Mouse (Mus musculus): ENCODE measurements around the gene Zcchc13. TPM values are rescaled to one million over a fixed set of nuclear protein-coding genes. Genes with fewer than 3 reads are reported as not detected.

Zcchc13 gene
- total and polyA plus RNA-seq, 3 experiments: not detected

DNA sequence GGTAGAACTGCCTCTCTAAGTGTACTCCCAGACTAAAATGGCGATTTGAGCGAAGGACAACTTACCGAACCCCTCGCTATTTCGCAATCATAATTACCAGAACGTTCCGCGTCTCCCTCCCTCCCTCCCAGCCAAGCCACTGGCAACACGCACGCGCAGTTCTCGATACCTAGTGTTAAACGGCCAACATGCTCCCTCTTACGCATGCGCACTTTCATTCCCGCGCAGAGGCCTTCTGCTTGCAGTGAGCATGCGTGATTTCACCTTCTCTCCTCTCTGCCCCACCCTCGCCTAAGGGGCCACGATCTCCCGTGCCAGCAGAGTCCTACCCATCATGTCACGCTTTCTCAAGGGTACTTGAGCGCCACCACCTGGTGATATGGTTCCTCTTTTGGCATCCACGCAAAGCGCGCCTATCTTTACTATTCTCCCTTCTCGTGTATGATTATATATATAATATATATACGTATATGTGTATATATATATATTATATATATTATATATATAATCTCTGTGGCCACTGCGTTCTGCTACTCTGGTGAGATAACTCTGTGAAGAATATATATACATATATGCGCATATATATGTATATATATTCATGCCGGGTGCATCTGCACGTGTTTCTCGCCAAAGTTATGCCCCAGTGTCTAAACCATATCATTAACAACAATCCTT, 8.0 kb upstream of the Zcchc13 start (continued):
- TF ChIP-seq GATA1 (IDR thresholded peaks at IDR 0.05; ENCODE audit: low read depth, low read length) (no peak), SIN3A (IDR thresholded peaks at IDR 0.05; ENCODE audit: low read length) (peak; percentile 53; the same call in 1 of the 2 replicates), SMC3 (IDR thresholded peaks at IDR 0.05; ENCODE audit: low read depth, low read length) (peak; percentile 40), ZNF384 (IDR thresholded peaks at IDR 0.05; ENCODE audit: low read depth, low read length) (no peak)

DNA sequence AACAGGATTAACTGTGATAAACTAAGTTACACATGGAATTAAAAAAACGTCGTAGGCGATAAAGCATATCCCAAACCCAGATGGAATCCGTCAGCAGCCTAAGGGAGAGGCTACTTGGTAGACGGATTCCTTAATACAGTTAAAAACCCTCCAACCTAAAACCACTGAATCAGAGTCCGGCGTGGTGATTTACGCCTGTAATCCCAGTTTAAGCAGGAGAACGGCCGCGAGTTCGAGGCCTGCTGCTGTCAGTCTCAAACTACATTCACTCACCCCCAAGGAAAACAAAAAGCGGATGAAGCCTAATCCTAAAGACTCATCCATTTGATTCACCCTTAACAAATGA, 7.5 kb upstream of the Zcchc13 start:
- Histone ChIP-seq H3K4me3 (ENCODE audit: control insufficient read depth in 1 of 2, insufficient read depth in 1 of 2, low read depth in 2 of 2, low read length in 2 of 2) (peak overlapping the region; percentile 73 to 99), H3K9ac (ENCODE audit: control insufficient read depth, low read depth, low read length, poor library complexity, severe bottlenecking) (peak overlapping the region; percentile 98), H3K4me1 (ENCODE audit: control insufficient read depth in 1 of 2, insufficient read depth in 2 of 2, low read length in 2 of 2) (peaks cover 2 to 6% of the 10 kb centered on the region in 2 experiments; a peak in 3 of 4 replicates), H3K27me3 (ENCODE audit: control insufficient read depth in 1 of 2, insufficient read depth in 2 of 2, low read length in 2 of 2) (no peaks in the 10 kb centered on the region), H3K9me3 (replicated peaks; ENCODE audit: insufficient read depth, low read length) (no peaks in the 10 kb centered on the region), H3K79me2 (ENCODE audit: control insufficient read depth, insufficient read depth, low read length, poor library complexity) (peaks cover 15% of the 10 kb centered on the region), H3K36me3 (ENCODE audit: control insufficient read depth in 1 of 2, insufficient read depth in 2 of 2, low read length in 2 of 2) (peaks cover 0 to 12% of the 10 kb centered on the region in 2 experiments; a peak in 2 of 4 replicates), H3K27ac (ENCODE audit: control insufficient read depth, low read depth, low read length) (peak overlapping the region; percentile 89)
- TF ChIP-seq RCOR1 (IDR thresholded peaks at IDR 0.05; ENCODE audit: low read depth, low read length) (0 out of 2 replicates have a peak, but pooled peaks have one; percentile 36), UBTF (IDR thresholded peaks at IDR 0.05; ENCODE audit: borderline replicate concordance, insufficient read depth, low read depth, low read length) (no peak)
- peak; percentile 62 for DNase-seq (ENCODE audit: low read depth, low spot score)

DNA sequence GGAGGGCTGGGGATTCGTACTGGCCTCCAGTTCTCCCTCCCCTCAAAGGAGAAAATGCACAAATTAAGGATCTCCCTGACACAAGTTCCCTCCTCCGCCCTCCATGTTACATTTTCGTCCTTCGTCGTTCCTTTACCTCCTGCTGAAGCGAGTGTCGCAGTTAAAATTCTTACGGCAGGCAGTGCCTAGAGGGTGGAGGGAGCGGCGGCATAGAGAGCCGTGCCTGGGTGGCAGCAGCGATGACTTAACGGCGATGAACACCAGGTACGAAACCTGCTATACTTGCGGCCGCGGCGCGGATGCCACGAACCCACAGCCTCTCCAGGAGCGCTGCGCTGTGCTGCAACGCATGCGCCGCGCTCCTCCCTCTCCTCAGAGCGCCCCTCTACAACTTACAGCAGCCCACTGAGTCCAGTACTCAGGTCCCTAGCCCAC, 7.0 kb upstream of the Zcchc13 start:
- Histone ChIP-seq H3K4me3 (ENCODE audit: control insufficient read depth in 1 of 2, insufficient read depth in 1 of 2, low read depth in 2 of 2, low read length in 2 of 2) (peak overlapping the region; percentile 73 to 99), H3K4me1 (ENCODE audit: control insufficient read depth in 1 of 2, insufficient read depth in 2 of 2, low read length in 2 of 2) (peaks cover 1 to 2% of the 10 kb centered on the region in 2 experiments; a peak in 2 of 4 replicates), H3K79me2 (ENCODE audit: control insufficient read depth, insufficient read depth, low read length, poor library complexity) (peaks cover 10% of the 10 kb centered on the region), H3K27ac (ENCODE audit: control insufficient read depth, low read depth, low read length) (peak overlapping the region; percentile 89), H3K9ac (ENCODE audit: control insufficient read depth, low read depth, low read length, poor library complexity, severe bottlenecking) (peak overlapping the region; percentile 98), H3K36me3 (ENCODE audit: control insufficient read depth in 1 of 2, insufficient read depth in 2 of 2, low read length in 2 of 2) (peaks cover 0 to 7% of the 10 kb centered on the region in 2 experiments; a peak in 2 of 4 replicates), H3K9me3 (replicated peaks; ENCODE audit: insufficient read depth, low read length) (no peaks in the 10 kb centered on the region), H3K27me3 (ENCODE audit: control insufficient read depth in 1 of 2, insufficient read depth in 2 of 2, low read length in 2 of 2) (no peaks in the 10 kb centered on the region)
- DNase-seq (ENCODE audit: low read depth, low spot score): peak; percentile 71
- TF ChIP-seq POLR2A (IDR thresholded peaks at IDR 0.05; ENCODE audit: control insufficient read depth in 1 of 2, insufficient read depth in 1 of 2, low read depth in 1 of 2, low read length in 2 of 2, poor library complexity in 1 of 2) (peak; percentile 34 to 67; a peak in 2 of 4 replicates), MAFK (IDR thresholded peaks at IDR 0.05; ENCODE audit: borderline replicate concordance, low read depth, low read length) (no peak), NRF1 (IDR thresholded peaks at IDR 0.05; ENCODE audit: insufficient read depth, low read depth, low read length, poor library complexity, severe bottlenecking) (peak; percentile 78), TBP (IDR thresholded peaks at IDR 0.05; ENCODE audit: low read depth, low read length) (0 out of 2 replicates have a peak, but pooled peaks have one; percentile 31), NELFE (IDR thresholded peaks at IDR 0.05; ENCODE audit: low read depth, low read length) (peak; percentile 67)
